Mouse (Mus musculus): ENCODE measurements around the gene Atp10a.

The Atp10a gene

GRCm38 (mm10) chr7:58736841-58737547, 81.0 kb downstream of the Atp10a start:
- intact Hi-C loops (cut with DNase I), result no loop called here

GRCm38 (mm10) chr7:58740196-58740595, 84.2 kb downstream of the Atp10a start:
- intact Hi-C loops (cut with DNase I), result loop anchor here (10.0 kb wide), 2 partner anchors 155 to 335 kb away; no protein-coding TSS in a partner anchor

DNA sequence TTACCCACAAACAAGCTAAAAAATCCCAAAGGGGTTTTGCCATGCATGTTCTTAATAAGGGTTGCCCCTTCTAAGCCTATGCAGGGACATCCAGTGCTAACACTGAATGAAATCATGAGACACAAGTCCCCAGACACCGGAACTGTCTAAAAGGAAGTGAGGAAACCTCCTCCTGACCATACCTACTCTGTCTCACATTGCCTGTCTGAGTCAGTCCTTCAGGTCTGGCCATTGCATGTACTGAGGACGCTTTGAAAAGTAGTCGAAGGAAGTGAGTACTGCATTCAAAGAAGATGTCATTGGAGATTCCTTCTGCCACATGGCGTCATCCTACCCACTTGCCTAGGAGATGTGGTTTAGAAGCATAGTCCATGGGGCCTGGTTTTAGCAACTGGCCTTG, 84.9 kb downstream of the Atp10a start:
- intact Hi-C loops (cut with DNase I), result loop anchor here (10.0 kb wide), 2 partner anchors 156 to 334 kb away; no protein-coding TSS in a partner anchor

GRCm38 (mm10) chr7:58742009-58742408, 86.0 kb downstream of the Atp10a start:
- intact Hi-C loops (cut with DNase I), result loop anchor here (10.0 kb wide), 2 partner anchors 157 to 333 kb away; no protein-coding TSS in a partner anchor

GRCm38 (mm10) chr7:58742648-58743047, 86.7 kb downstream of the Atp10a start:
- intact Hi-C loops (cut with DNase I), result loop anchor here (10.0 kb wide), 2 partner anchors 158 to 332 kb away; no protein-coding TSS in a partner anchor

DNA sequence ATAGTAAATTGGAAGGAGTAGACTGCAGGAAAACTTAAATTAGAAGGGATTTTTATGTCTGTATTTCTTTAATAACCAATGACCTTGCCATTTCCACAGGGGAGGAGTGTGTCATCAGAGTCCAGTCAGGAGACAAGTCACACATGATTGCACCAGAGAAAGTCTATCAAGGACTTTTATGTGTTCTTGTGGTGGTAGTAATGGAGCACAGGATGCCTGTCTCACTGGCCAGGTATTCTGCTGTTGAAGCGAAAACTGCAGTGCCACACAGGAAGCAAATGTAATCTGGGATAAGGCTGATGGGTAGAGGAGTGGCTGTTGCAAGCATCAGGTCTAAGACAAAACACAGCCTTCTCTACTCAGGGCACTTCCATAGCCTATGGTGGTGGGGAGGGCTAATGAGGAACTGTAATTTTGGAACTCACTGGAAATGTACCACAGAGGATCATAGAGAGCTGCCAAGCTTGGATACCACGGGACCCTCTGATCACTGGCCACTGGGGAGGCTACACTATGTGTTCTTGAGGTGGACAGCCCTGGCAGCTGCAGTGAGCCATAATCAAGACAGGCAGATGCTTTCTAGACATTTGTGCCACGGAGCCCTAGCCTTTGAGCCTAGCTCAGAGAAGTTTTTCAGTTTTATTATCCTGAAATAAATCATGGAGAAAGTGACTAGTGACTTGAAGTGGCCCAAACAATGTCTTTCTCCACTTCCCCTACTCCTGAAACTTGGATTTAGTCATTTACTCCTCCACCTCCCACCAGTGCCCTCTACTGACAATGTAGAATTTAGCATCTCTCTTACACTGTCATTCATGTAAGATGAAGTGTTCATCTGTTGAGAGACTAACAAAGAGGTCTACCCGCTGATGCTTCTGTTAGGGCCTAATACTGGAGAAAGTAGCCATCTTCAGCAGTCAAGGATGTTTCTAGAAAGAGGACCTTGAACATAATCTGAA, 87.7 kb downstream of the Atp10a start:
- intact Hi-C loops (cut with DNase I), result loop anchor here (10.0 kb wide), 2 partner anchors 159 to 331 kb away; no protein-coding TSS in a partner anchor

- intact Hi-C loops (cut with DNase I), result loop anchor here (10.0 kb wide), 2 partner anchors 162 to 328 kb away; no protein-coding TSS in a partner anchor
Measured at GRCm38 (mm10) chr7:58746817-58747216, 90.9 kb downstream of the Atp10a start.

GRCm38 (mm10) chr7:58749904-58750612, 94.1 kb downstream of the Atp10a start:
- intact Hi-C loops (cut with DNase I), result loop anchor here (10.0 kb wide), 2 partner anchors 165 to 325 kb away; no protein-coding TSS in a partner anchor

DNA sequence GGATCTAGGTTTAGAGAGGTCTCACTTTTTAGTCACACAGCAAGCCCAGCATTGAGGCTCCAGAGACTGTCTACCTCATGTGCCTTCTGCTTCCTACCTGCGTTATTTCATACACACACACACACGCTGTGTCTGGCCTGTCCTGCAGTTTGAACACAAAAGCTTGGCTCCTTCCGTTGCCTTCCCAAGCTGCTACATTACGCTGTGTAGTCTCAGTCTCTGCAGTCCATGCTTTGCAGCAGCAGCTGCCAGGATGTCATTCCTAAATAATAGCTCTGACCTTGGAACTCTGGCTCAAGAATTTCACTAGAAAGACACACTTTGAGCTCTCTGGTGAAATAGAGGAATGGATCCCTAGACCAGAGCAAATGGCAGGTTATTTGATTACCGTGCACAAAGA, 96.1 kb downstream of the Atp10a start:
- intact Hi-C loops (cut with DNase I), result no loop called here

DNA sequence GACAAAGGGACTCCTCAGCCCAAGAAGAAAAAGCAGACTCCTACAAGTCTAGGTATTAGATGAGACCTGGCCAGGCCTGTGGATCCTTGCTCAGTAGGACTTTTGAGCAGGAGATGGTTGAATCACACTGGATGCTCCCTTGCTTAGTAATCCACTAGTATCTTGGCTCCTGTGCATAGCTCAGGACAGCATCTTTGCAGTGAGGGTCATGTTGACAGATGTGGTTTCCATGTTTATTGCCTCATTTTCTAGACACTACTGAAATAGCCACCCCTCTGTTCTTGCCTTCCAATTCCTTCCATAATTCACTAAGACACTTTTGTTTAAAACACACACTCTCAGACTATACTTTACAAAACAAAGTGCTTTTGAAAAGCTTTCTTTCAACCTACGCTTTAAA, 98.1 kb downstream of the Atp10a start:
- intact Hi-C loops (cut with DNase I), result no loop called here

DNA sequence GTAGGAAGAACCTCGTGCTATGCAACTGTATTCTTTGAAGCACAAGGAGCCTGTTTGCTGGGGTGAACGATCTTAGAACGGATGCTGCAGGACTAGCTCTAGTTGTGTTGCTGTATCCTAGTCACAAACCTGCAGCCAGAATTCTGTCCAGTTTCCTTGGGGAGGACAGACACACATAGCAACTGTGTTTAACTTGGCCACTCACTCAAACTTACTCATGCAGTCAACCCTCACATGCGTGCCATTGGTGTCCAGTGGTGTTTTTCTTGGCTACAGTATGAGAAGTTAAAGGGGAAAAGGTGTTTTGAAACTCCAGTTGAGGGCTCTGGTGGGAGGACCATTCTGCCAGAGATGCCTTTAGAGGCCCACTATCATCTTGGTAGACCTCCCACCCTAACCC, 98.6 kb downstream of the Atp10a start:
- intact Hi-C loops (cut with DNase I), result no loop called here

GRCm38 (mm10) chr7:58755083-58755482, 99.1 kb downstream of the Atp10a start:
- intact Hi-C loops (cut with DNase I), result no loop called here

DNA sequence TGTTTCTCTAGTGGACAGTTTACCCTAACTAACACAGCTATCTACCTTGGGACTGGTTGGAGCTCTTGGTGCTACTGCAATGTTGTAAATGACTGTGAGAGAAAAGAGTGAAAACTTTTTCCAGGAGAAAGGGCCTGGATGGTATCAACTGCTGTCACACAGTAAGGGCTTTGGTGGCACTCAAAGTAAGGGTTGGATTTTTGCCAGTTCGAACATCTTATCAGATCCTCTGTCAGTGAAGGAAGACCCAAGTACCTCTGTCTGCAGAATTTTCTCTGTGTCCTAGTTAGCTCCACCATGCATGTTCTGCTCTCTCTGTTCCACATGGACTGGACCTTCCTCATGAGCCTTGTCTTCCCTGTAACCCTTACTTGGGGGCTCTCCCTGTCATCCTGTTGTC, 99.9 kb downstream of the Atp10a start:
- intact Hi-C loops (cut with DNase I), result no loop called here

GRCm38 (mm10) chr7:58757331-58757730, 101.4 kb downstream of the Atp10a start:
- intact Hi-C loops (cut with DNase I), result no loop called here

- intact Hi-C loops (cut with DNase I), result no loop called here
Measured at GRCm38 (mm10) chr7:58758396-58758795, 102.4 kb downstream of the Atp10a start.

DNA sequence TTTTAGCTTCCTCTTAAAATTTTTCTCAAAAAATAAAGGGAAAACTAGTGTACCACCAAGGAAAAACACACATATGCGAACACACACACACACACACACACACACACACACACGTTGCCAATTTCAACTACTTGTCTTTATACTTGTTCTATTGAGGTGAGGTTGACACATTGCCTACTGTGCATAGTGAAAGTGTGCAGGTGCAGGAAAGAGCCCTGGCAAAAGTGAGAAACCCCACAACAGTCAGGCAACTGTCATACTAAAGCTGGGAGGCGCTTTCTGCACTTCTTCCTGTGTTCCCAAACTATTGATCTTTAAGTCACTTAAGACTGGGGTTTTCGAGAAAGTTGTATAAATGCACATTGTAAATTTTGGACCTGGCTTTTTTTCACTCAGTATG, 103.3 kb downstream of the Atp10a start:
- intact Hi-C loops (cut with DNase I), result no loop called here

GRCm38 (mm10) chr7:58767257-58767656, 111.3 kb downstream of the Atp10a start:
- intact Hi-C loops (cut with DNase I), result no loop called here

DNA sequence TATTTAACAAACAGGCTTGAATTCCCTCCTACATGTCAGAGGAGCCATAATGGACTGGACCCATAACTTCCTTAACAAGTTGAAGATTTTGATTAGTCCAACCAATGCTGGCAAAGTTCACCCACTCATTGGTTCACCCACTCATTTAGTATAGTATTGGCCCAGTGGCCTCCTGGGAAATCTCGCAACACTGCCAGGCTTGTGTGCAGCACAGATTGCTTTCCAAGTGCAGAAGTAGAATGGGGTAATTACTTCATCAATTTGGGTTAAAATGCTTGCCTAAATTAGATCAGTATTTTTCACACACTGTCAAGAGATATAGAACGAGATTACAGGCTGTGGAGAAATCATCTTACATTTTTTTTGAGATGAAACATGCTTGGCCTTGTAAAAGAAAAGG, 112.3 kb downstream of the Atp10a start:
- intact Hi-C loops (cut with DNase I), result no loop called here

DNA sequence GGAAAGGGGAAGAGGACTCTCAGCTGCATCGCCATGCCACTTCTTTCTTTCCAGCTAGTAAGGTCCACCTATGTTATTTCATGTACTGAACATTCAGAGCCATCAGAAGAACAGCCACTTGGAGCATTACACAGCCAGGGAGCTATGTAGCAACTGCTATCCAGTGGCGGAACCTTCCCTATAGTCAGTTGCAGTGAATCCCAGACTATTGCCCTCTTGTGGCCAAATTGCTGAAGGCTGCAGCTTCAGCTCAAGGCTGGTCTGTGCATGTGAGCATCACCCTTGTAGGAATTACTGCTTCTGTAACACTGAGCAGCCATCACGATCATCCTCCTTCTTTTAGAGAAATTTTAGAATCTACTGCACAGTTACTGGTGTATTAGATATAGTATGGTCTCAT, 114.3 kb downstream of the Atp10a start:
- intact Hi-C loops (cut with DNase I), result loop anchor here (10.0 kb wide), 1 partner anchor 185 kb away; no protein-coding TSS in a partner anchor

DNA sequence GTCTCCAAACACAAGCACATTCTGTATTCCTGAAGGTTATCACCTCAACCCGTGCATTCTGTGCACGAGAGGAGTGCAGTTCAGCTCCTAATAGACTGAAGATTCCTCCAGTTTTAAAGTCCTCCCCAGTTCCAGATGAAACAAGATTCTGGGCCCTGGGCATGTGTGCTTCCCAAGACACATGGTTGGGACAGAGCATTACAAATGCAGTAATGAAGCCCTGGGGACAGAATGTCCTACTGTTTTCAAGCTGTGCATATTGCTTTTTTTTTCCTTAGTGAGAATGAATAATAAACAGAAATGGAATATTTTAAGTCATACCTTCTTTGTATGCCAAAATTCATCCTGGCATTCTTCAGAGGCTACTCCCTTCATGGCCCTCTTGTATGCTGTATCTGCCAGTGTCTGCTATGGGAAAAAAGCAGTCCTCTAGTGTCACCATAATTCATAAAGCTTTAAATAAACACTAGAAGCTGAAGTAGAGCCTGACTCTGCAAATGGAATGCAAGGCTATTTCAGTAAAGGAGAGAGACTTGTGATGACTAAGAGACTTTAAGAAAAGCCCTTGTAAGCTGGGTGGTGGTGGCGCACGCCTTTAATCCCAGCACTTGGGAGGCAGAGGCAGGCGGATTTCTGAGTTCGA, 116.2 kb downstream of the Atp10a start:
- intact Hi-C loops (cut with DNase I), result loop anchor here (10.0 kb wide), 1 partner anchor 187 kb away; no protein-coding TSS in a partner anchor

Data from adrenal gland (tissue).